Mouse (Mus musculus) left cerebral cortex, postnatal 4 days (tissue): Measurements from ENCODE around the gene Lrmp. TPM values are rescaled to one million over a fixed set of nuclear protein-coding genes. Genes with fewer than 3 reads are reported as not detected.

ENCODE experiments used
- DNase-seq: peaks from one replicate; pipeline ENCODE4 v3.0.0-alpha.2; 2022
- intact Hi-C: fragments of 180-260 bp; cut with DNase I; formaldehyde crosslinking; loops from one replicate; pipeline ENCODE4 v1.15.1; 2025
- total RNA-seq, 2 experiments: library from RNA; stranded (reverse); gene quantifications; 2 replicates each; pipeline ENCODE4 v1.2.3; 2021

Gene Lrmp
- total RNA-seq, 2 experiments from 2014 or later, result 1.4 to 1.8 TPM

DNA sequence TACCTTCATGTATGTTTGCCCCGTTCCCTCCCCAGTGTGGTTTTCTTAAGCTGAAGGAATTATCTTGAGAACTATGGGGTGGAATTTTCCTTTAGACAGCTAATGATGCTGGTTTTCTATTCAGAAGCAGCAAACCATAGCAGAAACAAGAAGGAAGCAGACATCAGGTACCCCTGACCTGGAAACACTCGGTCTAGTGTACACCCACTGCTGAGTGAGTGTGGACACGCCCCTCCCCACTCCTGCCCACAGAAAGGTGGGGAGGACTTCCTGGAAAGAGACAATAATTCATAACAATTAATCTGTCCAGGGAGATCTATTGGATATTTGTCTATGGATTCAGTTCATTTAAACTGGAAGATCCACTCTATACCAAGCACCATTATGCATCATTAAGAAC lies 19.8 kb downstream of the Lrmp start:
- no peak for DNase-seq
- intact Hi-C loops, result no loop called here

DNA sequence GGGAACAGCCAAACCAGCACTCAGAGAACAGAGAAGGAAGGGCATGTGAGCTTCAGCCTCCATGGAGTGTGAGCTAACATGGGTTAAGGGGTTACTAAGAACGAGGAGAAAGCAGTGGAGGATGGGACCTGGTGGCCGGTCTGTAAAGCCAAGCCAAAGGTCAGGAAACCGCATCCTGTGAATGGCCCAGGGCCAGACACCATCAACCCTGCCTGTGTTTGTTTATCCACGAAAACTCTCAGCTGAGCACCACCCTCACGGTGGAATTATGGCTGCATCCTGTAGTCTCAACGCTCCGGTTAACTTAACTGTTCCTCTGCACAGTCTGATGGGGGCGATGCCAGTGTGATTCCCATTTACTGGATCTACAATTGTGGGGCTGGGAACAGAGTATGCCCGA lies 20.4 kb downstream of the Lrmp start:
- intact Hi-C loops, result no loop called here
- DNase-seq, result no peak

DNA sequence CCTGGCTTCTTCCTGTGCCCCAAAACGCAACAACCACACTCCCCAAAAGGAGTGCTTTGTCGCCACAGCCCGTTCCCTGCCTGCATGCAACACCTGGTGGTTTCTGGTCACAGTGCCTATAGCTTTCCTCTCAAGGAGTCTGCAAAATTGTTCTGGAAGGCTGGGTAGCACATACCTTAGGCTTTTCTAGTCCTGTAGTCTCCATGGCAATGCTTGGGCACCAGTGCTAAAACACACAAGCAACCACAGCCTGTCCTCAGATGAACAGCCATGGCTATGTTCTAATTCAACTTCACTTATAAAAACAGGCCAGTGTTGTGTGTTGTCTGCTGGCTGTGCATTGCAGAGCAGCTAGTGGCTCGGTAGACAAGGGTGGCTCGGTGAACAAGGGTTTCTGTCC lies 21.4 kb downstream of the Lrmp start:
- no peak for DNase-seq
- intact Hi-C loops, result no loop called here

DNA sequence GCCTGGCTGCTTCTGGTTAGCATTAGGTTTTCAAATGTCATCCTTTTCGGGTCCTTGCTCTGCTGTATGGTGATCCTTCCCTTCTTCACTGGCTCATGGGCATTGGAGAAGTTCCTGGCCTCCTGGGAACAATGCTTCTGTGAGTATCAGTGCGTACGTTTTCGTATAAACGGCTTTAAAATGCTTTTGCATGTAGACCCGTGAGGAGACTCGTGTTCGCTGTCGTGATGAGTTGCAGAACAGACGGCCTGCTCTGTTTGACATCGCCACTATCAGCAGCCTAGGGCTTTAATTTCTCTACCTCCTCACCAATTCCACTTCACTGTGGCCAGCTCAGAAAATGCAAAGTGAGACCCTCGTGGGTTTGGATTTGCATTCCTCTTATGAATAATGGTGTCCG lies 23.8 kb downstream of the Lrmp start:
- intact Hi-C loops, result no loop called here
- DNase-seq, result no peak

DNA sequence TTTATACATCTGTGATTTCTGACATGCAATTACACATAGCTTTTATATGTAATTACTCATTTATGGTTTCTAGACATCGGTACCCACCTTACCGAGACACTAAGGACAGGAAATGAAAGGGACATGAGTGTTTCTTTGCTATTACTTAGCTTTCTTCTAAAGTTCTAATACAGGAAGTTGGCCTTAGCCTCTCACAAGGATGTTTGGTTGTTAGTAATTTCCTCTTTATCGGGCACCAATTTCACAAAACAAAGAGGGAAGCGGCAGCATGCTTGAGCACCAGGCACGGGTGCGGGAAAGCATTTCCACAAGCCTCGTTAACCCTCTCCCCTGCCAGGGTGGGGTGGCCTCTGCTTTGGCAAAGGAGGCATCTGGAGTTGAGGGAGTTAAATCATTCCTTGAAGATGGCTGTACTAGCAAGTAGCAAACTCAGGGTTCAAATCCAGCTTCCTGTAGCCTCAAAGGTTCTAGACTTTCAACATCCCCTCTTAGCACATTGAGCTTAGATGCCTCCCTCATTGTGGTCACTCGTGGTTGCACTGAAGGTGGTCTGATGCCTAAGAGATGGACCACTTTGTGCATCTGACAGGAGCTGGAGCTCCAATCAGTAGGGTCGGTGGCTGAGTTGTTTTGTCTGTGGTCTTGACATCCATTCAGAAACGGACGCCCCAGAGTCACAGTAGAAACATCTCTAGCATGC lies 24.5 kb downstream of the Lrmp start:
- no peak for DNase-seq
- intact Hi-C loops, result no loop called here

DNA sequence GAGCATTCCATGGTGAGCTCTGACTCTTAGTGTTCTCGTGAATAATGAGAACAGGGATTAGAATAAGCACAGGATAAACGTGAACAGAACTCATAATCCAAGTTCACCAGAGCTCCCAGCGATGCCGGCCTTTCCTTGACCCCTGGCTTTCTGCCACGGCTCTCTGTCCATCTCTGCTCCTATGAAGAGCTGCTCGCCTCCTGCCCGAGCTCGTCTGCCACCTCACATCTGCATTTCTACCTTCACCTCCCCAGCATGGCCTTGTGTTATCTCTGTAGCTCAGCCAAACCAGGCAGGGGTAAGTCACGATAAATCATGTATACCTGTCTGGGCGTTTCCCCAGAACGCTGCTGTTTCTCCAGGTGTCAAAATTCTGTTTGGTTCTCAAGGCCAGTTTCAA lies 25.3 kb downstream of the Lrmp start:
- intact Hi-C loops, result no loop called here
- no peak for DNase-seq

DNA sequence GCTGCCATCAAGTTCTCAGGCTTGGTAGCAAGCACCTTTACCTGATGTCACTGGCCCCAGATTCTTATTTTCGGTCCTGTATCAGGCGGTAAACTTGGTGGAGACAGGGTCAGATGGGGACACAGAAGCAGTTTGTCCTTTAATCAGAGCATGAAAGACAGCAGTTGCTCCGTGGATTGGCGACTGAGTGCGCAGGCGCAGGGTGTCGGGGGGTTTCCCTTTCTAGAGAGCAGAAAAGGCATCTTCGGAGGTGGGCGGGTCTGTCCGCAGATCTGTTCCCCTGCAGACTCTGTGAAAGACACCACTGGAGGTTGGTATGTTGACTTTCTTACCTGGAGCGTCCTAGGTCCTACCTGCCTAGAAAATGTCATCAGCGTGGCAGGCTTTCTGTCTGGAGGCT lies 26.4 kb downstream of the Lrmp start:
- no peak for DNase-seq
- intact Hi-C loops, result no loop called here

DNA sequence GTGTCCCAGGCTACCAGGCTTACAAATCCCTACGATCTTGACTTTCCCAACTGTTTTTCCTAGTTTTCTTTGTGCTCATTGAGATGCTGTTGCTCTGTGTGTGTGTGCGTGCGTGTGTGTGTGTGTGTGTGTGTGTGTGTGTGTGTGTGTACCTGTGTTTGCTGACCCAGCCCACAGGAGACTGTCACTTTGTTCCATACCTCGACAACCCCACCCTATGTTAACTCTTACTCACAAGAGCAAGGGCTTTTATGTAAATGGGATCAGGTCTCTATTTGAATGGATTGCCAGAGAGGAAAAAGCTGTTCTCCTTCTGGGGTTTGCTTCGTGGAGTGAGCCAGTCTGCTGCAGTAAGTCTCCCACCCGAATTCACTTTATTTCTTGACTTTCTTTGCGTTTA lies 29.7 kb downstream of the Lrmp start:
- intact Hi-C loops, result no loop called here
- DNase-seq, result no peak

DNA sequence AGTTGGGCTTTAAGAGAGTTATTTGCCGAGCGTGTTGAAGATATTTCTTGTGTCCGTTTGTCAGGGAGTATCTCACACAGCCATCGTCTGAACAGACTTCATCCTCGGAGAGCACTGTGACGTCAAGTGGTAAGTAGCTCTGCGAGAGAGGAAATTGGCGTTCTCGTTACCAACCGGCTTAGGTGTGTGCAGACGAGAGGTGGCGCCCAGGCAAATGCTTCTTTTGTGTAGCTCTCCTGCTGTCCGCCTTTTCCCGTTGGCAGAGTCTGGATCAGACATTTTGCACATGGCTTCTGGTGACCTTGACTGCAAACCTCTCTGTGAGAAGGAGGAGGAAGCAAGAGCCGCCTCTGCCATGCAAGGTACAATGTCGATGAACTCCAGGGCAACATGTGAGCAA lies 32.3 kb downstream of the Lrmp start:
- intact Hi-C loops, result no loop called here

DNA sequence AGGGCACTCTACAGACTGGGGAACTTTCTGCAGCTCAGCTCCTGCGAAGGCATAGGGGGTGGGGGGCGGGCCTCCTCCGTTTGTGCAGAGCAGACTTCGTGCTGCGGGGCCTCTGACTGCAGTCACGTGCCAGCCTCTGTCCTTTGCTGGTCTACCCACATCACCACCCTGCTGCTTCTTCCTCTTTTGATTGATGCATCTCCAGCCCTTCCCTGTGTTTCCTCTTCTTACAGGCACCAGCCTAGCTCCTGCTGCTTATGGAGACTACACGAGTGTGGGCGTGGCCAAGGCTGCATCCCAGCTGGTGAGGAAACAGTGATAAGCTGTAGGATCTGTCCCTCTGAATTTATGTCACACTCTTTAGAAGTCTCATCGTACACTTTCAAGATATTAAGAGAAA lies 33.6 kb downstream of the Lrmp start:
- intact Hi-C loops, result no loop called here
- DNase-seq, result no peak

More for the DNA sequence above, 32.3 kb downstream of the Lrmp start:
- DNase-seq, result no peak

DNA sequence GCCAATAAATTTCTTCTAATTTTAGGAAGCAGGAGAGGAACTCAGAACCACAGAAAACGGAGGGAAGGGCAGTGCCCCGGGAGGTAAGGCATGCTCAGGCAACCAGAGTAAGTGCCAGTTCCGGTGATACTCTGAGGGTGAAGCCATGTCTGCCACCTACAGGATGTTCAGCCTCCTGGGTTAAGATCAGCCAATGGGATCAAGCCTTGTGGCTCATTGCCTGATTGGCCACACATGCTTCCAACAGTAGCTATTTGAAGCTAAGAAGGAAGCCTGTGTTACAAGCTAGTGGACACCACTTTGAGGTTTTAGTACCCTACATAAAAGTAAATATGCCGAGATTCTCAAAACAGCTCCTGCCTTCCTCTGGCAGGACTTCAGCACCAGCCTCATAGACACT lies 43.2 kb downstream of the Lrmp start:
- intact Hi-C loops, result no loop called here
- DNase-seq, result no peak

DNA sequence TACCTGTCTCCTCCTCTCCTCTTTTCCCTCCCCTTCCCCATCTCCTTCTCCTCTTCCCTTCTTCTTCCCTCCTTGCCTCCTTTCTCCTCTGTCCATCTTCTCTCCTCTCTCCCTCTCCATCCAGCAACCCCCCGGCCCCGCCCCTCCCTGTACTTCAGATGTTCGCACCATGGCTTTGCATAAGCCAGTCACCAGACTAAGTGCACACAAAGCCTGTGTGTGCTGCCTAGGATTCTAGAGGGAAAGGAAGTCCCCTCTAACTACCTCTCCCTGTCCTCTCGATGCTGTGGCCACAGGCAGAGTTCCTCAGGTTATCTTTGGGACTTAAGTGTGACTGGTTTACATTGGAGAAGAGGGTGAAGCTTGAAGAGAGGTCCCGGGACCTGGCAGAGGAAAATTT lies 45.1 kb downstream of the Lrmp start:
- no peak for DNase-seq
- intact Hi-C loops, result no loop called here

DNA sequence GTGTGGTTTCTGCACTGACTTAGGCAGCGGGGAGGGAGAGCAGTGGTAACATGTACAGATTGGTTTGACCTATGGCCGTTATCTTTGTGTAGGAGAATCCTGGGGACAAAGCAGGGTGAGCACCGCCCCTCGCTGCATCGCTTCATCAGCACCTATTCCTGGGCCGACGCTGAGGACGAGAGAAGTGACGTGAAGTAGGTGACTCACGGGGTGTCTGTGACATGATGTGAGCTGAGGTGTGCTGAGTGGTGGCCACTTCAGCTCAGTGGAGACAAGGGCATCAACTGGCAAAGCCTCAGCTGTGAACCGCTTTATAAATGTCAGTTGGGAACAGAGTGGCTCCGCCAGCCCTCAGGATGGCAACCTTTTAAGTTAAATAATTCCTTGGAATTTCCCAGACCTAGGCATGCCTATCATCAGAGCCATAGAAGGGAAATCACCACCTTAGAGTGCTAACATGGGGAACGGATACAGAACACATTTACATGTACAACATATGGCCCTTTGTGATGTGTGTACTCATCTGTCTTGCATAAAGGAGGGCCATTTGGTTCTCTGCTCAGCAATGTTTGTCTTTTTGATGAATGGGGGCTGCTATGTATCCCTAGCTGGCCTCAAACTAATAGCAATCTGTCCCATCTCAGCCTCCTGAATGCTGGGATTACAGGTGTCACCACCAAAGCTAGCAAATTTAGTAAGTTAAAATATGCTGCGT lies 56.6 kb downstream of the Lrmp start:
- intact Hi-C loops, result no loop called here
- DNase-seq, result no peak

DNA sequence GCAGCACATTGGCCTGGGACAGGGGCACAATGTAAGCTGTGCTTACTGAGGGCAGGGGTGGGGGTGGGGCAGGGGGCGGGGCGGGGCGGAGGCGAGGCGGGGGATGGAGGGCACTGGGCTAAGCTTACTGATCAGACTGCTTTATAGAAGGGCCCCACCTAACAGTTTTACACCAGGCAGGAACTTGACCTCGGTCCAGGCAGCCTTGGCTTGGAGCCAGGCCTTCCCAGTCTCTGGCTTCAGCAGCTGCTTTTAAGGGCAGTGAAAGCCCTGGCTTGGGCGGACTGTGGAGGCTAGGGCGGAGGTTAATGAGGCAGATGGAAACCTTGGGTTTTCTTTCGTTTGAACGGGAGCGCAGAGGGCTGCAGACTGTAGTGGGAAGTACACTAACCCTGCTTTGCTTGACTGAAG lies 58.3 kb downstream of the Lrmp start:
- peak; percentile 78 for DNase-seq
- intact Hi-C loops, result no loop called here

DNA sequence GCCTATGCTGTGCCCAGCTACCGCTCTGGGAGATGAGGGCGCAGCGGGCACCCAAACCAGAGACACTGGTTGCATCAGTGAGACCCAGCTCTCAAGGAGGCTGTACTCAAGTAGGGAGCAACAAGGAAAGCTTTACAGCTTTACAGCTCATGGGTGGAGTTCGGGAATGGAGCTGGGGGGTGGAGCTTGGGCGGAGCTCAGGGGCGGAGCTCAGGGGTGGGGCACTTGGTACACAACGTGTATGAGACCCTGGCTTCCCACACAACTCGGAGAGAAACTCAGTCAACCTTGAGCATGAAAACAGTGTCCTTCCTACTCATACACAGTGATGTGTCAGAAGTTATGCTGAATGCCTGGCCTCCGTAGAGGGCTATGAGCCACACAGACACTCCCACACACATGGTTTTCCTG lies 60.1 kb downstream of the Lrmp start:
- DNase-seq, result no peak
- intact Hi-C loops, result loop anchor here (5.0 kb wide), 1 partner anchor 83 kb away; no protein-coding TSS in a partner anchor

DNA sequence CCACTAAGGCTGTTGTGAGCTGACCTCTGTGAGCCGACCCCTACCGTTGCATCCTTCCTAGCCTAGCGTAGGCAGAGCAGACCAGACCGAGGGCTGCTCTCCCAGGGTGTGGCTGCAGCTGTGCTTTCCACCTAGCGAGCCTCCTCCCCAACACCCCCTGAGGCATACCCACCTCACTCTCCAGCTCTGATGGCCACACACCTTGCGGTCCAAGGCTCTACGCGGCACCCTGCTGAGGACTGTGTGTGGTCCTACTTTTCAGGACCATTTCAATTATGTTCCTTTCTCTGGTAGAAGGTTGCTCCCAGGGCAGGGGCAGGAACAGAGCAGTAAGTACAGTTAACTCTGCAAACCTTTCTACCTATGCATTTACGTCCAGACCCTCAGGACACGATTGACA lies 61.0 kb downstream of the Lrmp start:
- no peak for DNase-seq
- intact Hi-C loops, result loop anchor here (5.0 kb wide), 1 partner anchor 84 kb away; no protein-coding TSS in a partner anchor

DNA sequence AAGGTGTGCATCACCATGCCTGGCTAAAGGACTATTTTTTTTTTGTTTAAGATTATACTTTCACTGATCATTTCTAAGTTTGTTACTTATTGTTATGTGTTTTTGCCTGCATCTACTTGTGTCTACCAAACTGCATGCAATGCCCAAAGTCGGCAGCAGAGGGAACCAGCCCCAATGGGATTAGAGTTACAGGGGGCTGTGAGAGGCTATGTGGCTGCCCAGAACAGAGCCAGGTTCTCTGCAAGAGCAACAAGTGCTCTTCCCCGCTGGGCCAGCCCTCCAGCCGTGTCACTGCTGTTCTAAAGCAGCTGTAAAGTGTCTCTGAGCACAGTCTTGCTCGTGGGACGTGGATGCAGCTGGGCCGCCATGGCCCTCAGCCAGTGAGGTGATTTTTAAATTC lies 64.2 kb downstream of the Lrmp start:
- intact Hi-C loops, result loop anchor here (5.0 kb wide), 1 partner anchor 87 kb away; no protein-coding TSS in a partner anchor
- DNase-seq, result peak; percentile 60

DNA sequence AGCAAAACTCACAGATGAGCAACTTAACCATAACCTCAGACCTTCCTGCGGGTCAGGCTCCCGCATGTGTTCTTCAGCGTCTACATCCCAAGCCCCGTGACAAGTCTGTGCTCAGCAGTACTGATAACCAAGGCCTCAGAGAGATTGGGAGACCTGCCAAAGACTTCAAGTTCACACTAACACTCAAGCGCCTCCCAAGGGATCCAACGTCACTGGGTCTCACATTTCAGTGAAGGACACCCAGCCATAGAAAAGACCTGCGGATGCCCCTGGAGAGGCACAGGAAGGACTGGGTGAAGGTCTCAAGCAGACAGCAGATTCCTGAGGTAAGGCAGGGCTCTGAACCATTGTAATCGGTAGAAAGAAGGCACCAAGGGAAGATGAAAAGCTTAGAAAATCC lies 66.6 kb downstream of the Lrmp start:
- intact Hi-C loops, result no loop called here
- DNase-seq, result no peak

DNA sequence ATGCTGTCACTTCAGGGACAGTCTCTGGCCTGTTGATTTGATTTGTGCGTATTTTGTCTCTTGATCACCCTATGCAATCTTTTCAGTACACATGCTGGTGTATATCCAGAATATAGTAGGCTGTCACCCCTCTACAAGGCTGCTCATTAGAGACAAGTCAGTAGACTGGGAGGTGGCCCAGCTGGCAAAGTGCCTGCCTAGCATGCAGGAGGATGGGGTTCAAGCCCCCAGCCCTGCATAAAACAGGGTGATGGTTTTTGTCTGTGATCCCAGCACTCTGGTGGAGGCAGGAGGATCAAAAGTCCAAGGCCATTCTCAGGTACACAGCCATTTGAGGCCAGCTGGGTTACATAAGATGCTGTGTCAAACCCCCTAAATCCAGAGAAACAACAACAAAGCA lies 70.6 kb downstream of the Lrmp start:
- DNase-seq, result peak; percentile 35
- intact Hi-C loops, result no loop called here

DNA sequence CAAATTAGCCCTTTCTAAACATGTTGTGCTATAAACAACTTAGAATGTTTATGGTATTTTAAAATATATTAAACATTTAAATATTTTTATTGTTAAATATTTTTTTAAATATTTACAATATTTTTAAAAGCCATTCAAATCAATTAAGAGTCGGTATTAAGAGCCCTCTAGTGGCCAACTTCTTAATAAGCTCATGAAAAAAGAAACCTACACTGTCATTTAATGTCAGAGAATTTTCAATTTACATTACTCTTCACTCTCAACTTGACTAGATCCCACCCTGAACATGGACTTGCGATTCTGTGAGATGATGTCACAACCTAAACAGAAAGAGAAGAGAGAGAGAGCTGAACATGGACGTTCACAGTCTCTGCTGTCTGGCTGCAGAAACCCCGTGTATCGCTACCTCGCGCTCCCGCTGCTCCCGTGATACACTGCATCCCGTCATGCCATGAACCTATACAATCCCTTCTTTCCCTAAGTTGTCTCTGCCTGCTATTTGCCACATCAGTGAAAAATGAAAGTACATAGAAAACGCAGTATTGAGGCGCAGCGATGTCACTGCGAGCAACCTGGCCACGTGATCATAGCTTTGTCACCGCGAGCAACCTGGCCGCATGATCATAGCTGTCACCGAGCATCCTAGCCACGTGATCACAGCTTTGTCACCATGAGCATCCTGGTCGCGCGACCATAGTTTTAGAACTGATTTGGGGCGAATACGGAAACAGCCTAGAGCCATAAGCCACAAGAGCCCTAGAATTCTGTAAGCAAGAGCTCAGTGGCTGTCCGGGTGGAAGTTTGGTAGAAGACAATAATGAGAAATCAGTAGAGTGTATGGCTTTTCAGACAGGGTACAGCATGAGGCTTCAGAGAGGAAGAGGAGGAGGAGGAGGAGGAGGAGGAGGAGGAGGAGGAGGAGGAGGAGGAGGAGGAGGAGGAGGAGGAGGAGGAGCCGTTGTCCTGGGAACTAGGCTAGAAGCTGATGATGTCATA lies 71.9 kb downstream of the Lrmp start:
- intact Hi-C loops, result no loop called here
- DNase-seq, result peak; percentile 34

DNA sequence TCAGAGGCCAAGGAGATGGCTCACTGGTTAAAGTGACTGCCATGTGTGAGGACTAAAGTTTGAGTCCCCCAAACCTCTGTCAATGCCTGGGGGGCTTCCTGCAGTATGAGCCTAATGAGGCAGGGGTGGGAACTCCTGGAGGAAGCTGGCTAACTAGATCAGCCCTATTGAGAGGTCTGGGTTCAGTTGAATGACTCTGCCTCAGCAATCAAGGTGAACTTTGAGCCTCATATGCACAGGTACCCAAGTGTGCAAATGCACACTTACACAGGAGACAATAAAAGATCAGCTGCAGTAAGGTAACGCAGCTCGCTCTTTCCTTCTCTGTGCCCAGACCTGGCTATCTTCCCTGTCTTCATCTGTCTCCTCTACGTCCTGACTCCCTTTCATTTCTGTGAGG lies 77.6 kb downstream of the Lrmp start:
- DNase-seq, result no peak
- intact Hi-C loops, result no loop called here
